Mouse (Mus musculus): ENCODE measurements at regions not wholly inside any gene's neighbourhood (a gene's known extent, or its start where the extent isn't known, plus 50 kb on each side); places are given as distances from the start of the nearest gene placed in this dataset.

GRCm38 (mm10) chr4:142500541-142500940, 261.3 kb upstream of the Kazn start:
- no peak for TF ChIP-seq POLR2A (IDR thresholded peaks at IDR 0.05; ENCODE audit: borderline replicate concordance, low read depth, low read length)
- TF ChIP-seq CTCF (IDR thresholded peaks at IDR 0.05; ENCODE audit: low read depth, low read length): no peak
